Mouse (Mus musculus) left cerebral cortex, adult 2 months (tissue): ENCODE measurements around the gene Pde4d. TPM values are rescaled to one million over a fixed set of nuclear protein-coding genes. Genes with fewer than 3 reads are reported as not detected.

ENCODE experiments used
- DNase-seq, 2 experiments: peaks; one replicate each; pipeline ENCODE4 v3.0.0; 2021 to 2022; ENCODE audit warnings: low spot score in 2 of 2, mixed read lengths in 1 of 2; ENCODE audit errors: extremely low spot score in 1 of 2
- H3K27ac ChIP-seq: fragments of 200-600 bp; 2 replicates; pipeline ENCODE4 v1.8.1; 2022
- H3K4me3 ChIP-seq: fragments of 200-600 bp; 2 replicates; pipeline ENCODE4 v1.8.1; 2022
- CTCF ChIP-seq: fragments of 200-600 bp; IDR thresholded peaks from 2 replicates; pipeline ENCODE4 v1.8.1; 2022; ENCODE audit warnings: antibody characterized with exemption, mild to moderate bottlenecking, moderate library complexity
- intact Hi-C: fragments of 180-260 bp; cut with DNase I; formaldehyde crosslinking; loops from one replicate; pipeline ENCODE4 v1.15.1; 2025
- total RNA-seq, 2 experiments: library from RNA; stranded (reverse); gene quantifications; 2 replicates each; pipeline ENCODE4 v1.2.3; 2021

The Pde4d gene
- total RNA-seq, 2 experiments from 2014 or later: 116 to 121 TPM

- TF ChIP-seq CTCF: no peak
- no peak for DNase-seq
- Histone ChIP-seq H3K27ac (no peak overlapping the region), H3K4me3 (no peak overlapping the region)
- intact Hi-C loops: no loop called here
Measured at GRCm38 (mm10) chr13:109331563-109331962, 881.8 kb downstream of the Pde4d start.

GRCm38 (mm10) chr13:109341902-109342301 is 892.2 kb downstream of the Pde4d start:
- intact Hi-C loops: loop anchor here (2.0 to 10.0 kb wide), 4 partner anchors 113 to 393 kb away; no protein-coding TSS in a partner anchor
- no peak overlapping the region for H3K4me3 ChIP-seq
- DNase-seq: no peak
- H3K27ac ChIP-seq: no peak overlapping the region
- peak; percentile 34 for TF ChIP-seq CTCF

DNA sequence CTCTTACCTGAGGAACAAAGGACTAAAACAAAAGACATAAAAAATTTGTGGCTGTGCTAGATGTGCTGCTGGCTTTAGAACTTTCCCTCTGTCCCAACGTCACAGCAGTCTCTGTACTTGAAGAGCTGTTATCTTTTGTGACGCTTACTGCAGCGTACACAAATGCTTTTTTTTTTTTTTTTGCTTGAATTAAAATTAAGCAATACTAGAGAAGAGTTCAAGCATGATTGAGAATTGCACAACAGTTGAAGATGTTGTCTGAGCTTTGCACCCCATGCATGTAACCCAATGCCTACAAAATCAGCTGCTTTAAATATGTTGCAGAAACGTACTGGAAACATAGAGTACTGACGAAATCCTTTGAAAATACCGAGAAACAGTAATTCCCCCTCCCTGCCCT is 892.7 kb downstream of the Pde4d start:
- intact Hi-C loops: loop anchor here (2.0 to 10.0 kb wide), 4 partner anchors 114 to 392 kb away; no protein-coding TSS in a partner anchor
- no peak overlapping the region for H3K4me3 ChIP-seq
- DNase-seq: no peak
- no peak overlapping the region for H3K27ac ChIP-seq
- TF ChIP-seq CTCF: no peak

GRCm38 (mm10) chr13:109343596-109343995 is 893.8 kb downstream of the Pde4d start:
- intact Hi-C loops: loop anchor here (1.0 to 10.0 kb wide), 5 partner anchors 115 to 391 kb away; no protein-coding TSS in a partner anchor
- Histone ChIP-seq H3K4me3 (no peak overlapping the region), H3K27ac (no peak overlapping the region)
- peak; percentile 71 to 76 for DNase-seq
- TF ChIP-seq CTCF: peak; percentile 95

DNA sequence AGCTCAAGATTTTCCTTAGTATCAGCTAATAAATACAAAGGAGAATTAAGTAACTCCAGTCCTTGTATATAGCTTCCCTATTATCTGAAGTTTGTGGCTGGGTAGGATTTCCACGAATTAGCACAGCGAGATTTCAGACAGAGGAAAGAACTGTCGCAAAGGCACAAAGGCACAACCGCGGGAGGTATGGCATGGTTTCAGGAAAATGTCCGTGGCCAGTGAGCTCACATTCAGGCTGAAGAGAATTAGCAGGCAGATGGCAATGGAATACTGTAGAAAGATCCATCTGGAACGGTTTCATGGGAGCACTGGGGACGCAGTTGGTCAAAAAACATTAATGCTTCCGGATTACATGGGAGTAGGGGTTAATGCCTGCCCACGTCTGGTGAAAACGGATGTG is 898.0 kb downstream of the Pde4d start:
- no peak for TF ChIP-seq CTCF
- no peak for DNase-seq
- intact Hi-C loops: loop anchor here (10.0 kb wide), 1 partner anchor 387 kb away; no protein-coding TSS in a partner anchor
- H3K27ac ChIP-seq: no peak overlapping the region
- H3K4me3 ChIP-seq: no peak overlapping the region

GRCm38 (mm10) chr13:109348316-109348715 is 898.6 kb downstream of the Pde4d start:
- Histone ChIP-seq H3K27ac (no peak overlapping the region), H3K4me3 (no peak overlapping the region)
- no peak for TF ChIP-seq CTCF
- intact Hi-C loops: loop anchor here (10.0 kb wide), 1 partner anchor 386 kb away; no protein-coding TSS in a partner anchor
- no peak for DNase-seq

DNA sequence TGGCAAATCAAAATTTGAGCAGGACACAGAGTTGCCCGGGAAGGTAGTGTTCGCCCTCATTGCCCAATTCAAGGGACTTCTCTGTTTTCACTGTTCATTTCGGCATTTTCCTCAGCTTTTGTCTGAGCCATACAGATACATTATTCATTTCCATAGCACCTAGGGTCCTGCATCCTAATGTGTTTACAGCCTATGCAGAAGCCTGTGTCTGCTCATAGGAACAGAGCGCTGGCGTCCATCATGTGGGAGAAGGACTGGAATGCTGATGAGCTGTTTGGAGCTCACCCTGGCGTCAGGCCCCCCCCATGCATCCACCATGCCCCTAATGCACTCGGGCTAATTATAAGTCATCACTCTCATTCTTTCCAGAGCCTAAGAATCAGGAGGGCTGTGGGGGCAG is 900.4 kb downstream of the Pde4d start:
- TF ChIP-seq CTCF: no peak
- no peak for DNase-seq
- intact Hi-C loops: no loop called here
- no peak overlapping the region for H3K4me3 ChIP-seq
- no peak overlapping the region for H3K27ac ChIP-seq

GRCm38 (mm10) chr13:109354017-109354416 is 904.3 kb downstream of the Pde4d start:
- no peak for DNase-seq
- Histone ChIP-seq H3K27ac (no peak overlapping the region), H3K4me3 (no peak overlapping the region)
- no peak for TF ChIP-seq CTCF
- intact Hi-C loops: loop anchor here (2.0 kb wide), 1 partner anchor 165 kb away; no protein-coding TSS in a partner anchor

- no peak overlapping the region for H3K27ac ChIP-seq
- intact Hi-C loops: loop anchor here (5.0 kb wide), 1 partner anchor 86 kb away; no protein-coding TSS in a partner anchor
- no peak overlapping the region for H3K4me3 ChIP-seq
- TF ChIP-seq CTCF: peak; percentile 62
- DNase-seq: no peak
Measured at GRCm38 (mm10) chr13:109356252-109356651, 906.5 kb downstream of the Pde4d start.

GRCm38 (mm10) chr13:109359994-109360393 is 910.2 kb downstream of the Pde4d start:
- TF ChIP-seq CTCF: no peak
- DNase-seq: no peak
- no peak overlapping the region for H3K4me3 ChIP-seq
- intact Hi-C loops: loop anchor here (5.0 kb wide), 1 partner anchor 82 kb away; no protein-coding TSS in a partner anchor
- H3K27ac ChIP-seq: no peak overlapping the region

DNA sequence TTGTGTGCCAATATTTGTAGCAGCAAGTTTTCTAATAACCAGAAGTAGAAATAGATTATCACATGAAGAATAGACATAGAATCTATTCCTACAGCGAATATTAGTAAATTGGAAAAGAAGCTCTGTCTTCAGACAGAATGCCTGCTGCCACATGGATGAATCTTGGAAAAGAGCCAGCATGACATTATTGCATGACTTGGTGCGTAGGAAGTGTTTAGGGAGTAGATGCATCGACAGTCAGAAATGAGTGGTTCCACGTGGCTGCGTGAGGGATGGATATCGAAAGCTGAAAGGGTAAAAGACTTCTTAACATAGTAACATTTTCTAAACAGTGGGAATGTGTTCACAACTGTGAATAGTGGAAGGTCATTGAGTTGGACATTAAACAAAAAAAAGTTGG is 912.6 kb downstream of the Pde4d start:
- DNase-seq: no peak

GRCm38 (mm10) chr13:109374465-109374864 is 924.7 kb downstream of the Pde4d start:
- no peak for DNase-seq
- H3K4me3 ChIP-seq: no peak overlapping the region
- H3K27ac ChIP-seq: no peak overlapping the region
- TF ChIP-seq CTCF: no peak
- intact Hi-C loops: no loop called here

More for the DNA sequence above, 912.6 kb downstream of the Pde4d start:
- Histone ChIP-seq H3K27ac (no peak overlapping the region), H3K4me3 (no peak overlapping the region)
- intact Hi-C loops: no loop called here
- TF ChIP-seq CTCF: no peak

DNA sequence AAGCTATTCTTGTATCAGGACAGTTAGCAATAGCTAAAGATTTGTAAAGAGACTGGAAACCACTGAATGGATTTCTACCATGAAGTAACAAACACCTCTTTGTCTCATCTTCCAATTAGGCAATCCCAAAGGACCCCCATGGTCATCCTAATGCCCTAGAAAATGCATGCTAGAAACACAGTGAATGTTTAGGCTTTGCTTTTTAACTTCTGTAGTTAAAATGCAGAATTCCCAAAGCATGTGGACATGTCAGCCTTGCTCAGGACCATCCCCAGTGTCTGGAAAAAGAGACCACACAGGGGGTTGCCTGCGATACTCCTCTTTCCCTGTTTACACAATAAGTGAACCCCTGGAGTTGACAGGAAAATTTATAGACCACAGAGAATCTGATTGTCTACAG is 926.9 kb downstream of the Pde4d start:
- H3K4me3 ChIP-seq: no peak overlapping the region
- DNase-seq: no peak
- intact Hi-C loops: no loop called here
- no peak for TF ChIP-seq CTCF
- no peak overlapping the region for H3K27ac ChIP-seq
